Mouse (Mus musculus): ENCODE data around the gene Plek2. TPM values are rescaled to one million over a fixed set of nuclear protein-coding genes. Genes with fewer than 3 reads are reported as not detected.
A peak's percentile ranks its signal among the peaks of the same experiment; 100 is the strongest.

Plek2 gene
- total RNA-seq, 2 experiments from 2014 or later = 0.13 TPM; not detected in 1

DNA sequence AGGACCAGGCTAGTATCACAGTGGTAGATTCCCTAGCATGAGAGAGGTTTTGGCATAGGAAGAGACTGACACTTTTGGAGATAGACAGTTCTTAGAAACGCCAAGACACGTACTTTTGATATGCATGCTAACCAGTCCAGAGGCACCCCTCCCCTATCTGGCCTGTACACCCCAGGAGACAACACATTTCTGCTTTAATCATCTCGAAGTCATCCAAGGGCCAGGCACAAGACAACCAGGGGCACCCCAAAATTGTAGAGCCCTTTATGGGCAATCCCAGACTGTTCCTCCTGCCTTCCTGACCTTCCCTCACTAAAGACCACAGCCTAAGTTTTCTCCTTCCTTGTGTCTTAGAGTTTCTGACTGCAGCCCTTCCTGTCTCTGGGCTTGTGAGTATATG, 8.8 kb upstream of the Plek2 start:
- no peak for DNase-seq
- intact Hi-C loops (cut with DNase I; ENCODE audit: low total_unique reads) = loop anchor here (5.0 kb wide), 2 partner anchors 92 to 107 kb away; partner anchors contain the start of gene Tmem229b

DNA sequence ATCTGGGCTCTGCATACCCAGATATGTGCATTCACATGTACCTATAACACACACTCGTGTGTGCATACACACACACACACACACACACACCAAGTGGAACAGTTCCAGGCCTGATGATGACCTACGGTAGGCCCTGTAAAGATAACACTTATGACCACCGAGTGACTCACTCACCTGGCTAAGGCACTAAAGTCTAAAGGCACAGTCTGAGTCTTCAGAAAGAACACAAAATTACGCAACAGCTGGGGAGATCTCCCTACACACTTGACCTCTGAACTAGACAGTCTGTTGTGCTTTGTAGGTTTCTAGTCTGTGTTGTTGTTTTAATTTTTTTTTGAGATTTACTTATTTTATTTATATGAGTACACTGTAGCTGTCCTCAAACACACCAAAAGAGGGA, 7.7 kb upstream of the Plek2 start:
- intact Hi-C loops (cut with DNase I; ENCODE audit: low total_unique reads) = no loop called here
- DNase-seq = no peak

DNA sequence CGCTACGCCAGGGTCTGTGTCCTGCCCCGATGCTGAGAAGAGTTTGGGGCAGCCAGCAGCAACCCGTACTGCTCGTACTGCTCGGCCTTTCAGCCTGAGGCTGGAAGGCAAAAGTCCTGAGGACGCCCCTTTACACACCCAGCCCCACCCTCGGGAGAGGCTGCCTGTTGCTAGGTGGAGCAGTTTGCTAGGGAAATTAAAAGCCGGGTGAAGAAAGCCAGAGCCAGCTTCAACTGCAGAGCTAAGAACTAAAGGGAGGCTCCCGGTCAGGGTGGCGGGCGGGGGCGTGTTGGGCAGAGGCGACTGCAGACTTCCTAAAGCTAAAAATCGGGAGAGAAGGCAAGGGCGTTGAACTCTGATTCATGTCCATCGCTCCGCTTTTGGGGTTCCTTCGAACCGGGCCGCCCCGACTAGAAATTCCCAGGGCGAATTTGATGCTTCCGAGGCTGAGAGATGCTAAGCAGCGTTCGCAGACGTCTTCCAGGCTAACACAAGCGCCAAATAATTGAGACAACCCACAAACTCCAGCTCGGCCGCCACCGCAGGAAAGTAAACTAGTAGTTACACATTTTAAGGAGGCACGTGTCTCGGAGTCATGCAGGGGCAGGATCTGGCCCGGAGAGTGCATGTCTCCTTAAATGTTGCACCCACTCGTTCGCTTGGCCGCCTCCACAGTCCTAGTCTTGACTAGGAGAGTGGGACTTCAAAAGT, 5.1 kb upstream of the Plek2 start:
- intact Hi-C loops (cut with DNase I; ENCODE audit: low total_unique reads) = no loop called here
- peak; percentile 31 for DNase-seq

DNA sequence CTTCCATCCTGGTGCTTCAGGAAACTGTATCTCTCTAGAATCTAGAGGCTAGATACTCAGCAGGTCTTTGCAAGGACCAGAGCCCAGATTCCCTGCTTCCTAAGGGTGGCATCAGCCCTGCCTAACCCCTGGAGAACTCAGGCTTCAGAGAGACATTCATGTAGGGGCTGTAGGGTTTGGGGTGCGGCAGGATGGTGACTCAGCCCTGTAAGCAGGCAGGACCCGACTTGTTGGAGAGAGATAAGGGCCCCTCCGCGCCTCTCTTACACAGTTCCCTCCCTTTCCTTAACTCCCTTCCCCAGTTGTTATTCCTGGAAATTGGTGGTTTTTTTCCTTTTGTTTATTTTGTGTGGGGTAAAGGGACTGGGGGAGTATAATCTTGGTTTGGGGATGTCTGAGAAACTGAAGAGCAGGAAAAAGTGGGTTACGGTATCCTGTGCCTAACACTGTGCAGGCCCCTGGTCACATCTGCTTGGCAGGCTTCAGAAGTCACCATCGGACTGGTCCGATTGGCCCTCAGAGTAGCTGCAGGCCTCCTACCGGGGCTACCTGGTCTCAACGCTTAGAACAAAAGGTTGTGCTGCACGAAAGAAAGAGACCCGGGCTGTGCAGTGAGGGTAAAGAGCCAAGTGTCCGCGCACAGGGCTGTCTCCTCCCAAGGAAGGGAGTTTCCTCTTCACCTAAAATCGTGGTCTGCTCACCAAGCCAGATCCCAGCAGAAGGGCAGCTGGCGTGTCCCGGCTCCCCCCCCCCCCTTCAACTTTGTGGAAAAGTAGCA, 4.1 kb upstream of the Plek2 start:
- intact Hi-C loops (cut with DNase I; ENCODE audit: low total_unique reads) = no loop called here
- DNase-seq = no peak

DNA sequence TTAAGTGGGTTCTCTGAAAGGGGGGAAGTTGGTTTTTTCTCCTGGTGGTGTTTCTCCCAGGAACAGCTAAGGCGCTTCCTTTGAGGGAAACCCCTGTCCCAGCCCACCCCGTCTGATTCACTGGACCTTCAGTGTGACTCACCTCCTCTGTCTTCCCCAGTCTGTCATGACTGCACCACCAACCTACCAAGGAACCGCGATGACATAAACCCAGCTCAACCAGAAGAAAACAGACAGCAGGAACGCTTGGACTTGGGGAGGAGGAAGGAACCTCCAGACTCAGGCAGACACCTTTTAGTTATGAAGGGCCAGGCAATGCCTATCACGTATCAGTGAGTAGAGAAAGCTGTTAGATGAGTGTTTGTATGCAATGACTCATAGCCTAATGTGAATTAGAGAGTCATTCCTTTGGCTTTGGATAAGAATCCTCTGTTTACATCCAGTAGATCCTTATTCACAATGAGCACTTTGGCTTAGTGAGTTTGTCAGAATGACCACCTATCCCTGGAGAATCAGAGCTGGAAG, 1.4 kb upstream of the Plek2 start:
- no peak for DNase-seq
- intact Hi-C loops (cut with DNase I; ENCODE audit: low total_unique reads) = no loop called here

DNA sequence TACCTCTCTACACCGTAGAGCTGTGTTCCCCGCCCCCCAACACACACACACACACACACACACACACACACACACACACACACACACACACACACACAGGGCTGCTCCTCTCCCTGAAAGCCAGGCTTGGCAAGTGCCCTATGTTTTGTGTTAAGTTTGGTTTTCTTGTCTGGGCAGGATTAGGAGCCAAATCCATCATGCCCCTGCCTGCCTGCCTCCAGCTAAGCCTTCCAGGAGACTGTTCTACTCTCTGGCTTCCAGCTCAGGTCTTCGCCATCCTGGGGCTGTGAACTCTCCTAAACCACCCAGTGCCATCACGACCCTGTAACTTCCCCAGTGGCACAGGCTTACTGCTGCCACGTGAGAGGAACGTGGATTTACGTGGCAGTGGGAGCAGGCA, 2.3 kb downstream of the Plek2 start:
- DNase-seq = no peak
- intact Hi-C loops (cut with DNase I; ENCODE audit: low total_unique reads) = no loop called here

DNA sequence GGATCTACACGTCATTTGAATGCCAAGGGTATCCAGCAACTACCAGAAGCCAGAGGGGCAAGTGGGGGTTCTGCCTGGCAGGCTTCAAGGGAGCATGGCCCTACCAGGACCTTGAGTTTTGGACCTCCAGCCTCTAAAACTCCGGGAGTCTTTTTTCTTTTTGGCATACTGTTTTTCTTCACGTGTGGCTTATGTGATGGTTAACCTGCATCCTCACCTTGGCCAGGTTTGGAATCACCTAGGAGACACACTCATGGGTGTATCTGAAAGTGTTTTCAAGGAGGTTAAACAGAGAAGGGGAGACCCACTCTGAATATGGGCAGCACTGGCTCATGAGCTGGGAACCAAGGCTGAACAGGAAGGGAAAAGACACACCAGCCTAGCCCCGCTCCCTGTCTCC, 3.5 kb downstream of the Plek2 start:
- no peak for DNase-seq
- intact Hi-C loops (cut with DNase I; ENCODE audit: low total_unique reads) = no loop called here

DNA sequence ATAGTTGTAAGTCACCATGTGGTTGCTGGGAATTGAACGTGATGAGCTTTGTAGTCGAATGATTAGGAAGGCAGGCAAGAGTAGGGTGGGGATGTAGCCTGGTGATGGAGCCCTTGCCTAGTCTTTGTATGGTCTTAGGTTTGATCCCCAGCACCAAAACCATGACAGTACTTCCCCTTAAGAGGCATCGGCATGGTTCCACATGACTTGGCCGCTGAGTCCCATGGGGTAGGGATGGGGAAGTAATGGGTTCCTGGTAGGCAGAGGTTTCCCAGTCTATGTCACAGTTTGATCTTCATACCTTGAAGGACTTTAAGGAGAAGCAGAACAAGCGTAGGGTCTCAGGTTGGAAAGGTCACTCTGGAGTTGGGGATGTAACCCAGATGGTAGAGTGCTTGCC, 5.3 kb downstream of the Plek2 start:
- no peak for DNase-seq
- intact Hi-C loops (cut with DNase I; ENCODE audit: low total_unique reads) = no loop called here

DNA sequence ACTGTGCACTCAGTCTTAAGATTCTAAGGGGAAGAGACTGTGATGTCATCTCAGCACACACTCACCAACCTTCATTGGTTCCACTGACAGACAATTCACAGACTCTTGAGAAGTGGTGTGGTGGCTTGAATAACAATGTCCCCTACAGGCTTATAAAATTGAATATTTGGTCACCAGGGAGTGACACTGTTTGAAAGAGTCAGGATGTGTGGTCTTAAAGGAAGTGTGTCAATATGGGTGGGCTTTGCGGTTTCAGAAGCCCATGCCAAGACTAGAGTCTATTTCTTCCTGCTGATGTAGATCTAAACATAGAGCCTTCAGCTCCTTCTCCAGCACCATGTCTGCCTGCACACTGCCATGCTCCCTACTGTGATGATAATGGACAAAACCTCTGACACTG, 8.9 kb downstream of the Plek2 start:
- intact Hi-C loops (cut with DNase I; ENCODE audit: low total_unique reads) = no loop called here
- no peak for DNase-seq

DNA sequence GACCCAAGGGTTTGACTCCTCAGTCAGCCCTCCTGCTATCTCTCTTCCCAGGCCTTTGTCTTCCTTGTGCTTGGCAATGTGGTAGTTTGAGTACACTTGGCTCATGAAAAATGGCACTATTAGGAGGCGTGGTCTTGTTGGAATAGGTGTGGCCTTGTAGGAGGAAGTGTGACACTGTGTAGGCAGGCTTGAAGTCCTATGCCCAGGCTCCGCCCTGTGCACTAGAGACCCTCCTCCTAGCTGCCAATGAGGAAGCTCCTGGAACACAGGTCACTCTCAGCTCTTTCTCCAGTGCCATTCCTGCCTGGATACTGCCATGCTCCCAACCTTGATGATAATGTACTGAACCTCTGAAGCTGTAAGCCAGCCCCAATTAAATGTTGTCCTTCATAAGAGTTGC, 15.6 kb downstream of the Plek2 start:
- intact Hi-C loops (cut with DNase I; ENCODE audit: low total_unique reads) = no loop called here
- no peak for DNase-seq

DNA sequence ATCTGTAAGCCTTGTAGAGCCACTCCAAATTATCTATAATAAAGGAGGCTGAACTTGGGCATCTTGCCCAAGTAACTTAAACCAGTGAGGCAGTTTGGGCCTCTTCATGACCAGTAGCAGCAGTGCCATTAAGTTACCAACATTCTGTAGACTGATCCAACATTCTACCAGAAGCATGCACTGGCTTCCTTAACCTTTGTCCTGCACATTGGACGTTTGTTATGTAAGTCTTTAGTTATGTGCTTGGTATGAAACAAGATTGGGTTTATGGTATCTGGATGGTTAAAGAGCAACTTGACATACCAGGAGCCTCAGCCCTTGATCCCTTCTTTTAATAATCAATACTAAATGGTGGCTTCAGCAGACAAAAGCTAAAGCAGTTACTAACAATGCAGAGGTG, 16.7 kb downstream of the Plek2 start:
- intact Hi-C loops (cut with DNase I; ENCODE audit: low total_unique reads) = no loop called here
- DNase-seq = no peak

DNA sequence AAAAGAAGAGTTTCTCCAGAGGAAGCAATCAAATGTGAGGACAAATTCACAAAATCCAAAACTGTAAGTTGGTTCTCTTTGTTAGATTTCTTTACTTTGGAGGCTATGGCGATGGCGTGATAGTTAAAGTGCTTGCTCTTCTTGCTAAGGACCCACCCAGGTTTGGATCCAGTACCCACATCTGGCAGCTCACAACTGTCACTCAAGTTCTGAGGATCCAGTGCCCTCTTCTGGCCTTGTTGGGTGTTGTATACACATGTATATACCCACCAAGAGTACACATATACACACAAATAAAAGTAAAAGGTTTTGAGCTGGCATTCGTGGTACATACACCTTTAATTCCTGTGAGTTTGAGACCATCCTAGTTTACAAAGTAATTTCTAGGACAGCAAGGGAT, 32.2 kb downstream of the Plek2 start:
- intact Hi-C loops (cut with DNase I; ENCODE audit: low total_unique reads) = no loop called here
- no peak for DNase-seq

DNA sequence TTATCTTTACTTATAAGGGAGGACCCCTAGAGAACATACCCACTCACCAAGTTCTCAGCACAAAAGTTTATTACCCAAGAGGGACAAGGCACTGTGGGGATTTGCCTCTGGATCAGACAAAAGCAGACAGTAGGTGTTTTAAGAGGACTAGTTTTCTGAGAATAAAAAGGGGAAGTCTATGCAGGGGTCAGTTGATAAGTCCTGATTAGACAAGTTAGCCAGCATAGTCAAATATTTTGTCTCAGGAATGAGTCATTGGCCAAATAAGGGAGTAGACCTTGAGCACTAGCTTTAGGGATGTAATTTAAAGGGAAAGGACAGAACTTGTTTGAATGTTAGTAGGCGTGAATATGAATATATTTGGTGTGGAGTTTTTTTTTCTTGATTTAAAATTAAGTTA, 38.6 kb downstream of the Plek2 start:
- DNase-seq = no peak
- intact Hi-C loops (cut with DNase I; ENCODE audit: low total_unique reads) = no loop called here

DNA sequence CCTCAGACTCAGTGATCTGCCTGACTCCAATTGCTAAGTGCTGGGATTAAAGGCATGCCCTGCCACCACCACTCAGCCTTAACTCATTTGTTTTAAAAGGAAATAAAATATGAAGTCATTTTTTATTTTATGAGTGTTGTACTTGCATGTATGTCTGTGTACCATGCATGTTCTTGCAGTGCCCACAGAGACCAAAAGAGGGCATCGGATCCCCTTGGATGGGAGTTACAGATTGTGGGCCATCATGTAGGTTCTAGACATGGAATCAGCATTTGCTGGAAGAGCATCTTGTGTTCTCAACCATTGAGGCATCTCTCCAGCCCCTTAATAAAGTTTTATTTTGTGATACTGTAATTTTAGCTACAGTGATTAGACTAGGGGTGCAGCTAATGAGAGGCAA, 41.3 kb downstream of the Plek2 start:
- no peak for DNase-seq
- intact Hi-C loops (cut with DNase I; ENCODE audit: low total_unique reads) = no loop called here

DNA sequence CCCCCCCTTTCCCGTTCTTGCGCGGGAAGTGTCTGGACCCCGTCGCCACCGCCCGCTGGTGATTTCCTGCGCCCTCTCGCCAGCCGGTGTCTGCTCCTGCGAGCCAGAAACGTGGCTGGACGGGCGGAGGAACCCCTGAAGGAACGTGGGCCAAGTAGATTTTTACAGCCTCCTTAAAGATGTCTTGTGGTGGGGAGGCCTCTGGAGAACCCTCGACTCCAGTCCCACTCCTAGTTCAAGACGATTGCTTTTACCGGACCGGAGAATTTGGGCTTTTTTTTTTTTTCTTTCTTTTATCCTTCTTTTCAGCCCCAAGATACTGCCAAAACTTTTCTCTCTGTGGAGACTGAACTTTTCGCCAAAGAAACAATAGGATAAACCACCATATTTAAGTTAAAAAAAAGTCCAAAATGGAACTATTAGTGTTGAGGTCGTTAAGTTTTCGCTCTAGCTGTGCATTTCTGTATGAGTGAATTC, 44.5 kb downstream of the Plek2 start:
- intact Hi-C loops (cut with DNase I; ENCODE audit: low total_unique reads) = no loop called here
- no peak for DNase-seq

DNA sequence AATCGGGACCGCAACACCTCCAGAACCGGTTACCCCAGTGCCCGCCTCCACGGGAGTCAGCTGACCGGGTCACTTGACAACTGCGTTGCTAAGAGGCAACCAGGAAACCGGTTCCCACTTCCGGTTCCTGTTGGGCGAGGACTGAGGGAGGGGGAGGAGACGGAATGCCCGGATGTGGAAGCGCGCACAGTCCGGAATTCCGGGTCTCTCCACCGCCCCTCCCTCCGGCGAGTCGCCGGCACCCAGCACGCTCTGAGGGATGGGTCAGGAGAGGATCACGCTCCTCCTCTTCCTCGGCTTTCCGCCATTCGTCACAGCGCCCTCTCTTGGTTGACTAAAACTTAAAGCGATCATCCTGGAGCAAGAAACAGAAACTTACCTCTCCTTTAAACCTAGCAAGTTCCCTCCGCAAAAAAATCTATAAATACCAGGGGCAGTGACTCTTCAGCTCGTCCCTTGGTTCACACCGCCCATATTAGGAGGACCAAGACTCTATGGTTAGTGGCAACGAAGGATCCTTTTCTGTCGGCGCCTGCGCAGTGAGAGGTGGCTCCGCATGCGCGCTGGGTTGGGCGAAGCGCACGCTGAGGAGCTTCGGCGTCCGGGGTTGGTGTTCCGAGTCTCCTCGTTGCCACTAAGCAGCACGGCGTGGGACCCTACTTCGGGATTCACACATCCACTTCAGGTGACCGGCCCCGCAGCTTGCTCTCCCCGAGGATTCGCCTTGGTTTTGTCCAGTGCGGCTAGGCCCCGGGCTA, 45.1 kb downstream of the Plek2 start, which contains the start of the genes Atp6v1d and Eif2s1:
Gene Atp6v1d, minus strand, starts transcription at position 143 of the 758 bp plus-strand sequence.
Gene Eif2s1, plus strand, starts transcription at position 324 of the 758 bp plus-strand sequence.
- intact Hi-C loops (cut with DNase I; ENCODE audit: low total_unique reads) = no loop called here
- DNase-seq = peak; percentile 98

DNA sequence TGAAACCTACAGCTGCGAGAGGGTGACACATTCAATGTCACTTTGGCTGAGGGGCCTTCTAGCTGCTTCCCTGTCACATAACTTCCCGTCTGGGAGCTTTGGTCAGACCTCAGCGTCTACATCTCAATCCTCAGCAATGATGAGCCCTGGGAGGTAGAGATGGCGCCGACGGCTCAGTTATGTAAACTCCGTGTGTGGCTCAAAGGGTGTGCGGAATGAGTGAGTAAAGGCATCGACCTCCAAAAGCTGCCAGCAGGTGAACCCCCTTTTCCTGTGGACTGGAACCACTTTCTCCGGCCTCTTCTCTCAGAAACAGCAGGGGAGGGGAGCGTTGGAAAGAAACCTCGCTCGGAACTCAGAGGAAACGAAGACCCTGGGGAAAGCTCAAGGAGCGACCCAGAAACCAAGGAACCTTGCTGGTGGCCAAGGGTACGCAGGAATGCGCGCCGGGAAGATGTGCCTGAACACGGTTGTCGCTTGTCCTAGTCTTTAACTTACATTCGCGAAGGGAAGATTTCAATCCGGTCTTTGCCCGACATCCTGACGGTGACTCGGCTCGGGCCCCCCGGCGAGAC, 45.8 kb downstream of the Plek2 start:
- no peak for DNase-seq
- intact Hi-C loops (cut with DNase I; ENCODE audit: low total_unique reads) = no loop called here

DNA sequence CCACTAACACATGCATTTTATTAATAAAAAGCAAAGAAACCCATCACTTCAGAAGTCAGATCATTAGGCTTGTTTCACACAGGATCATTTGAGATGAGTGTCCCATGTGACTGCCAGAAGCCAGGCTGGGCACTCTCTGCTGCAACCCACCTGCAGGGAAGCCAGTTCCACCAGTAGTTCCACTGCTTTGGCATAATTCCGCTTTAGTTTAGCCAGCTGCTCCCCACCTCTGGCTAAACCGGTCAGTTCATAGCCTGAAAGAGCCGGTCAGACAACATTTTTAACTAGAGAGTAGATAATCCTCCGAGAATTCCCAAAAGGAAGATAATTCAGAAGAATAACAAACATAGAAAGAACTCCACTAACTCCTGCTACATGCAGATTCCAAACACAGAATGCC, 58.5 kb downstream of the Plek2 start:
- no peak for DNase-seq
- intact Hi-C loops (cut with DNase I; ENCODE audit: low total_unique reads) = no loop called here

DNA sequence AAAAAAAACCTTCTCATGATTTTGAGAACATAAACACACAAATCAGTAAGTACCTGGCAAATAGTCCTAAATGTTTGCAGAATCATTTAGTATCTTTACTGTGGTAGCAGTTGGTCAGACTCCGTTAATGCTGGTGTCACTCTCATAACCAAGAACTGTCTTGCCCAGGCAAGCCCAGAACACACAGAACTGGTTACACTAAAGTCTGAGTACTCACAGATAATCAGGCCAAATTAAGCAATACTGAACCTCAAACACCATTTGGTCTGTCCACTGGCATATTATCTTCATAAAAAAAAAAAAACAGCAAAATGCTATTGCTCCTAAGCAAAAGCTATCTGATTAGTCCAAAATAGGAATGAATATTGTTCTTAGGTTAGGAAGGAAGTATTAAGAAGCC, 64.3 kb downstream of the Plek2 start:
- intact Hi-C loops (cut with DNase I; ENCODE audit: low total_unique reads) = no loop called here
- no peak for DNase-seq

DNA sequence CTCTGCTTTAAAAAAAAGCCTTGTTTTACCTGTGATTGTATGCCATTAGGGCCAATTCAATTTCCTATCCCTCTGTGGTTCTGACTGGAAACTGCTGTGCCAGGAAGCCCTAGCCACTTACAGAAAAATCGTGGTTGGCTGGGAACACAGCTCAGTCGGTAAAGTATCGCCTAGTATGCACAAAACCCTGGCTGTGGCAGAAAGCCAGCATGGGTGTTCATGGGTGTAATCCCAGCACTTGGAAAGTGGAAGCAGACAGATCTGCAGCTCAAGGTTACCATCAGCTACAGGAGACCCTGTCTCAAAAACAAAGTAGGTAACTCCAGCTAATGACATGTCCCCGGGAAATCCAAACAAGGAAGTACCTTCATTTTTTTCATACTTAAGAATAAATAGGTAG, 66.9 kb downstream of the Plek2 start:
- DNase-seq = peak; percentile 11
- intact Hi-C loops (cut with DNase I; ENCODE audit: low total_unique reads) = no loop called here
